Mouse (Mus musculus) left cerebral cortex, adult 6 months (tissue): ENCODE measurements around the gene Stag2. TPM values are rescaled to one million over a fixed set of nuclear protein-coding genes. Genes with fewer than 3 reads are reported as not detected.

Experiments used
- long read RNA-seq, 2 experiments: library from polyadenylated mRNA; unstranded; transcript quantifications; one replicate each; pipeline ENCODE4 v2.0.0; 2019 to 2020
- polyA plus RNA-seq: library from polyadenylated mRNA; unstranded; fragments of <200 nt; fragmentation: Nextera tagmentation; gene quantifications from 2 replicates; pipeline ENCODE4 v1.2.3, GENCODE M21; 2021

Gene Stag2
- 9.7 and 10.9 TPM in 2 replicates for polyA plus RNA-seq
- long read RNA-seq, experiment 1, full-length matches to known transcripts = 7 of 48 reads
- long read RNA-seq, experiment 1, partial matches to known transcripts = 26 of 48 reads
- long read RNA-seq, experiment 1, other reads (novel, unspliced or antisense) = 15 of 48 reads
- long read RNA-seq, experiment 2, full-length matches to known transcripts = 1 of 20 reads
- long read RNA-seq, experiment 2, partial matches to known transcripts = 8 of 20 reads
- long read RNA-seq, experiment 2, other reads (novel, unspliced or antisense) = 11 of 20 reads

GRCm38 (mm10) chrX:42148788-42149556 is at the start of gene Stag2:
Stag2 (plus strand) TSS chrX:42149317.

Other genes with a start within 250 kb of the Stag2 start
- gene Thoc2, start 228.6 kb upstream of the Stag2 start, polyA plus RNA-seq = 8.8 and 13.4 TPM in 2 replicates
- gene Xiap, start 89.6 kb upstream of the Stag2 start, polyA plus RNA-seq = 18.1 and 39.2 TPM in 2 replicates